Mouse (Mus musculus) heart, embryonic 12.5 days (tissue): ENCODE data around the gene Ap5s1. TPM values are rescaled to one million over a fixed set of nuclear protein-coding genes. Genes with fewer than 3 reads are reported as not detected.
A peak's percentile ranks its signal among the peaks of the same experiment; 100 is the strongest.

Experiments
- ATAC-seq: fragments of 200-750 bp; cut with Nextera tagmentation; 2 replicates; pipeline ENCODE4 v1.8.0; 2017; ENCODE audit warnings: moderate TSS enrichment, moderate library complexity; ENCODE audit not compliant: insufficient number of reproducible peaks, low FRiP score
- H3K27ac ChIP-seq: fragments of 300-500 bp; sonication (generic); 2 replicates; pipeline ENCODE4 v1.5.1; 2016; ENCODE audit warnings: mild to moderate bottlenecking, moderate library complexity; ENCODE audit not compliant: poor library complexity, severe bottlenecking
- H3K27me3 ChIP-seq: fragments of 300-500 bp; sonication (generic); replicated peaks from 2 replicates; pipeline ENCODE4 v1.6.1; 2016; ENCODE audit warnings: mild to moderate bottlenecking, moderate library complexity
- H3K36me3 ChIP-seq: fragments of 300-500 bp; sonication (generic); 2 replicates; pipeline ENCODE4 v1.6.1; 2016; ENCODE audit warnings: mild to moderate bottlenecking, moderate library complexity
- H3K4me1 ChIP-seq: fragments of 300-500 bp; sonication (generic); replicated peaks from 2 replicates; pipeline ENCODE4 v1.6.1; 2016; ENCODE audit warnings: mild to moderate bottlenecking
- H3K4me2 ChIP-seq: fragments of 300-500 bp; sonication (generic); 2 replicates; pipeline ENCODE4 v1.6.1; 2016; ENCODE audit warnings: mild to moderate bottlenecking, moderate library complexity
- H3K4me3 ChIP-seq: fragments of 300-500 bp; sonication (generic); 2 replicates; pipeline ENCODE4 v1.5.1; 2016; ENCODE audit warnings: mild to moderate bottlenecking
- H3K9ac ChIP-seq: fragments of 300-500 bp; sonication (generic); 2 replicates; pipeline ENCODE4 v1.6.1; 2016; ENCODE audit warnings: mild to moderate bottlenecking, moderate library complexity
- H3K9me3 ChIP-seq: fragments of 300-500 bp; sonication (generic); replicated peaks from 2 replicates; pipeline ENCODE4 v1.6.1; 2016; ENCODE audit warnings: mild to moderate bottlenecking, moderate library complexity
- WGBS: fragments of 180-500 bp; shearing (Covaris S2); methylation state at CpG from one replicate; pipeline ENCODE4 v1.1.7; 2016; 5-methylcytosine and 5-hydroxymethylcytosine counted together
- polyA plus RNA-seq: library from polyadenylated mRNA; unstranded; fragments of >200 nt; fragmentation: Nextera tagmentation; extraction: Ambion mirVana; gene quantifications from 2 replicates; pipeline ENCODE4 v1.2.1, GENCODE M21; 2016

Ap5s1 gene
- polyA plus RNA-seq, 1 experiment from 2014 or later: 30.1 TPM

- WGBS: 4% methylated on average over 11 of the region's 11 CpGs
- H3K36me3 ChIP-seq: peaks cover 22% of the 10 kb centered on the region
- ATAC-seq: peak; percentile 52; the same call in 1 of the 2 replicates
- no peaks in the 10 kb centered on the region for H3K9me3 ChIP-seq
- H3K4me3 ChIP-seq: peak overlapping the region; percentile 49
- H3K4me1 ChIP-seq: peaks cover 56% of the 10 kb centered on the region
- H3K27ac ChIP-seq: no peak overlapping the region
- H3K9ac ChIP-seq: 0 out of 2 replicates have a peak overlapping the region, but pooled peaks have one; percentile 39
- H3K27me3 ChIP-seq: peaks cover 42% of the 10 kb centered on the region
- H3K4me2 ChIP-seq: peak overlapping the region; percentile 96
Measured at GRCm38 (mm10) chr2:131174700-131175099, 32.2 kb upstream of the Ap5s1 start.

- ATAC-seq: no peak
- Histone ChIP-seq H3K4me2 (no peak overlapping the region; the same call in 1 of the 2 replicates), H3K9me3 (no peaks in the 10 kb centered on the region), H3K27me3 (peaks cover 35% of the 10 kb centered on the region), H3K4me1 (peaks cover 56% of the 10 kb centered on the region), H3K27ac (no peak overlapping the region), H3K9ac (no peak overlapping the region), H3K4me3 (no peak overlapping the region), H3K36me3 (peaks cover 22% of the 10 kb centered on the region)
- WGBS: 73% methylated on average over 3 of the region's 3 CpGs
Measured at GRCm38 (mm10) chr2:131175286-131175944, 31.5 kb upstream of the Ap5s1 start.

GRCm38 (mm10) chr2:131175945-131176309 is 31.0 kb upstream of the Ap5s1 start:
- peaks cover 53% of the 10 kb centered on the region for H3K4me1 ChIP-seq
- WGBS: 96% methylated on average over 1 of the region's 1 CpGs
- no peak for ATAC-seq
- no peak overlapping the region for H3K27ac ChIP-seq
- H3K4me3 ChIP-seq: no peak overlapping the region
- H3K36me3 ChIP-seq: peaks cover 22% of the 10 kb centered on the region
- no peak overlapping the region for H3K4me2 ChIP-seq
- H3K27me3 ChIP-seq: peaks cover 30% of the 10 kb centered on the region
- H3K9me3 ChIP-seq: no peaks in the 10 kb centered on the region
- no peak overlapping the region for H3K9ac ChIP-seq

GRCm38 (mm10) chr2:131176491-131176890 is 30.4 kb upstream of the Ap5s1 start:
- no peak for ATAC-seq
- Histone ChIP-seq H3K4me2 (no peak overlapping the region), H3K36me3 (peaks cover 22% of the 10 kb centered on the region), H3K4me1 (peaks cover 48% of the 10 kb centered on the region), H3K4me3 (no peak overlapping the region), H3K27ac (no peak overlapping the region), H3K9me3 (no peaks in the 10 kb centered on the region), H3K27me3 (peaks cover 25% of the 10 kb centered on the region), H3K9ac (no peak overlapping the region)
- 64% methylated on average over 5 of the region's 5 CpGs for WGBS

GRCm38 (mm10) chr2:131177932-131178331 is 28.9 kb upstream of the Ap5s1 start:
- no peak overlapping the region for H3K27ac ChIP-seq
- H3K9me3 ChIP-seq: no peaks in the 10 kb centered on the region

GRCm38 (mm10) chr2:131178828-131179245 is 28.0 kb upstream of the Ap5s1 start:
- Histone ChIP-seq H3K4me1 (peaks cover 42% of the 10 kb centered on the region), H3K4me3 (peak overlapping the region; percentile 87), H3K27me3 (peaks cover 2% of the 10 kb centered on the region; the same call in 1 of the 2 replicates), H3K9me3 (no peaks in the 10 kb centered on the region), H3K27ac (peak overlapping the region; percentile 82; the same call in 1 of the 2 replicates), H3K4me2 (peak overlapping the region; percentile 95), H3K36me3 (peaks cover 22% of the 10 kb centered on the region), H3K9ac (peak overlapping the region; percentile 91)
- no peak for ATAC-seq
- WGBS: 35% methylated on average over 26 of the region's 26 CpGs

More at GRCm38 (mm10) chr2:131177932-131178331, 28.9 kb upstream of the Ap5s1 start:
- H3K27me3 ChIP-seq: peaks cover 11% of the 10 kb centered on the region
- peak overlapping the region; percentile 57 for H3K9ac ChIP-seq
- peaks cover 42% of the 10 kb centered on the region for H3K4me1 ChIP-seq
- no peak for ATAC-seq
- H3K36me3 ChIP-seq: peaks cover 22% of the 10 kb centered on the region
- WGBS: 90% methylated on average over 9 of the region's 9 CpGs
- H3K4me3 ChIP-seq: 0 out of 2 replicates have a peak overlapping the region, but pooled peaks have one; percentile 6
- peak overlapping the region; percentile 95 for H3K4me2 ChIP-seq

- ATAC-seq: peak; percentile 56
- 1% methylated on average over 67 of the region's 67 CpGs for WGBS
- peak overlapping the region; percentile 95 for H3K4me2 ChIP-seq
- no peaks in the 10 kb centered on the region for H3K9me3 ChIP-seq
- H3K4me3 ChIP-seq: peak overlapping the region; percentile 87
- H3K27me3 ChIP-seq: no peaks in the 10 kb centered on the region
- peaks cover 22% of the 10 kb centered on the region for H3K36me3 ChIP-seq
- H3K4me1 ChIP-seq: peaks cover 40% of the 10 kb centered on the region
- peak overlapping the region; percentile 91 for H3K9ac ChIP-seq
- H3K27ac ChIP-seq: peak overlapping the region; percentile 82
Measured at GRCm38 (mm10) chr2:131179246-131179886, 27.5 kb upstream of the Ap5s1 start.

- Histone ChIP-seq H3K4me1 (peaks cover 33% of the 10 kb centered on the region), H3K36me3 (peaks cover 22% of the 10 kb centered on the region), H3K4me2 (peak within 1 kb of the TSS; percentile 95), H3K27me3 (no peaks in the 10 kb centered on the region), H3K9me3 (no peaks in the 10 kb centered on the region), H3K9ac (peak within 1 kb of the TSS; percentile 91), H3K4me3 (peak within 1 kb of the TSS; percentile 87), H3K27ac (peak within 1 kb of the TSS; percentile 82)
- ATAC-seq: peak; percentile 80
- 9% methylated on average over 57 of the region's 57 CpGs for WGBS
Measured at GRCm38 (mm10) chr2:131179990-131180587, 26.8 kb upstream of the Ap5s1 start, which contains the start of gene Cenpb. Cenpb (minus strand) TSS chr2:131180067.

GRCm38 (mm10) chr2:131186343-131186742 is 20.5 kb upstream of the Ap5s1 start:
- Histone ChIP-seq H3K4me3 (peak overlapping the region; percentile 59), H3K9me3 (no peaks in the 10 kb centered on the region), H3K27me3 (no peaks in the 10 kb centered on the region), H3K27ac (peak overlapping the region; percentile 86), H3K4me2 (peak overlapping the region; percentile 76), H3K36me3 (peaks cover 11% of the 10 kb centered on the region; the same call in 1 of the 2 replicates), H3K4me1 (peaks cover 40% of the 10 kb centered on the region), H3K9ac (peak overlapping the region; percentile 74)
- peak; percentile 59 for ATAC-seq
- WGBS: 0% methylated on average over 14 of the region's 14 CpGs

GRCm38 (mm10) chr2:131186771-131187601 is 19.9 kb upstream of the Ap5s1 start, which contains the start of the genes Cdc25b and Spef1:
Cdc25b (plus strand) TSS chr2:131186949.
Spef1 (minus strand) TSS chr2:131187282.
- H3K27ac ChIP-seq: peak within 1 kb of the TSS; percentile 86
- WGBS: under 1% methylated on average over 39 of the region's 43 CpGs
- H3K9me3 ChIP-seq: no peaks in the 10 kb centered on the region
- peaks cover 18% of the 10 kb centered on the region for H3K36me3 ChIP-seq
- H3K9ac ChIP-seq: peak within 1 kb of the TSS; percentile 74
- peak within 1 kb of the TSS; percentile 59 for H3K4me3 ChIP-seq
- H3K4me1 ChIP-seq: peaks cover 40% of the 10 kb centered on the region
- peak within 1 kb of the TSS; percentile 76 for H3K4me2 ChIP-seq
- ATAC-seq: peak; percentile 93
- no peaks in the 10 kb centered on the region for H3K27me3 ChIP-seq
